Mouse (Mus musculus): ENCODE measurements around the gene Tmem230.

Gene Tmem230

GRCm38 (mm10) chr2:132233985-132234765 lies 13.4 kb downstream of the Tmem230 start:
- in situ Hi-C loops (cut with MboI) = loop anchor here (25.0 kb wide), 1 partner anchor 247 kb away; no protein-coding TSS in a partner anchor

- in situ Hi-C loops (cut with MboI) = loop anchor here (25.0 kb wide), 1 partner anchor 245 kb away; no protein-coding TSS in a partner anchor
Measured at GRCm38 (mm10) chr2:132232413-132232945, 15.1 kb downstream of the Tmem230 start.

GRCm38 (mm10) chr2:132224359-132224758 lies 23.2 kb downstream of the Tmem230 start:
- in situ Hi-C loops (cut with MboI) = no loop called here

- in situ Hi-C loops (cut with MboI) = no loop called here
Measured at GRCm38 (mm10) chr2:132221611-132222073, 26.0 kb downstream of the Tmem230 start.

GRCm38 (mm10) chr2:132211995-132212656 lies 35.5 kb downstream of the Tmem230 start:
- in situ Hi-C loops (cut with MboI) = no loop called here

- in situ Hi-C loops (cut with MboI) = no loop called here
Measured at GRCm38 (mm10) chr2:132210806-132211312, 36.7 kb downstream of the Tmem230 start.

- in situ Hi-C loops (cut with MboI) = no loop called here
Measured at GRCm38 (mm10) chr2:132208246-132208881, 39.2 kb downstream of the Tmem230 start.

- in situ Hi-C loops (cut with MboI) = no loop called here
Measured at GRCm38 (mm10) chr2:132206316-132206881, 41.2 kb downstream of the Tmem230 start.

- in situ Hi-C loops (cut with MboI) = no loop called here
Measured at GRCm38 (mm10) chr2:132205549-132205948, 42.1 kb downstream of the Tmem230 start.

- in situ Hi-C loops (cut with MboI) = no loop called here
Measured at GRCm38 (mm10) chr2:132203773-132204172, 43.8 kb downstream of the Tmem230 start.

- in situ Hi-C loops (cut with MboI) = no loop called here
Measured at GRCm38 (mm10) chr2:132203186-132203585, 44.4 kb downstream of the Tmem230 start.

GRCm38 (mm10) chr2:132198017-132198933 lies 49.3 kb downstream of the Tmem230 start:
- in situ Hi-C loops (cut with MboI) = no loop called here

GRCm38 (mm10) chr2:132195602-132196001 lies 52.0 kb downstream of the Tmem230 start:
- in situ Hi-C loops (cut with MboI) = no loop called here

GRCm38 (mm10) chr2:132190602-132191161 lies 56.9 kb downstream of the Tmem230 start:
- in situ Hi-C loops (cut with MboI) = no loop called here
